Mouse (Mus musculus): ENCODE measurements around the gene Klrb1a.

Klrb1a gene

GRCm38 (mm10) chr6:128602026-128602425 is 21.3 kb downstream of the Klrb1a start:
- no peak for DNase-seq (ENCODE audit: low spot score in 2 of 2)

GRCm38 (mm10) chr6:128599555-128599954 is 23.8 kb downstream of the Klrb1a start:
- DNase-seq (ENCODE audit: low spot score in 2 of 2) = no peak

- no peak for DNase-seq (ENCODE audit: low spot score in 2 of 2)
Measured at GRCm38 (mm10) chr6:128598256-128599047, 24.9 kb downstream of the Klrb1a start.

GRCm38 (mm10) chr6:128597121-128597522 is 26.2 kb downstream of the Klrb1a start:
- DNase-seq (ENCODE audit: low spot score in 2 of 2) = no peak

GRCm38 (mm10) chr6:128594651-128595050 is 28.7 kb downstream of the Klrb1a start:
- no peak for DNase-seq (ENCODE audit: low spot score in 2 of 2)

- peak in 1 of 2 experiments; percentile 13 for DNase-seq (ENCODE audit: low spot score in 2 of 2)
Measured at GRCm38 (mm10) chr6:128589426-128589825, 33.9 kb downstream of the Klrb1a start.

- DNase-seq (ENCODE audit: low spot score in 2 of 2) = no peak
Measured at GRCm38 (mm10) chr6:128587619-128588018, 35.7 kb downstream of the Klrb1a start.

GRCm38 (mm10) chr6:128585642-128586245 is 37.6 kb downstream of the Klrb1a start:
- DNase-seq (ENCODE audit: low spot score in 2 of 2) = peak in 1 of 2 experiments; percentile 52

- DNase-seq (ENCODE audit: low spot score in 2 of 2) = peak in 1 of 2 experiments; percentile 54
Measured at GRCm38 (mm10) chr6:128584070-128584660, 39.2 kb downstream of the Klrb1a start.

- DNase-seq (ENCODE audit: low spot score in 2 of 2) = no peak
Measured at GRCm38 (mm10) chr6:128581508-128581907, 41.8 kb downstream of the Klrb1a start, which contains the start of gene A2ml1. TSS of gene A2ml1 (minus strand) at chr6:128581608.

GRCm38 (mm10) chr6:128577301-128577700 is 46.0 kb downstream of the Klrb1a start:
- no peak for DNase-seq (ENCODE audit: low spot score in 2 of 2)

- DNase-seq (ENCODE audit: low spot score in 2 of 2) = no peak
Measured at GRCm38 (mm10) chr6:128566589-128566988, 56.7 kb downstream of the Klrb1a start.
